Mouse (Mus musculus) heart, postnatal 0 days (tissue): Measurements from ENCODE around the gene Siglec1. TPM values are rescaled to one million over a fixed set of nuclear protein-coding genes. Genes with fewer than 3 reads are reported as not detected.
A peak's percentile ranks its signal among the peaks of the same experiment; 100 is the strongest.

ENCODE experiments used
- ATAC-seq: fragments of 200-750 bp; cut with Nextera tagmentation; 2 replicates; pipeline ENCODE4 v1.8.0; 2017; ENCODE audit warnings: low read depth, moderate number of reproducible peaks, moderate library complexity; ENCODE audit not compliant: insufficient read depth
- DNase-seq: peaks from one replicate; pipeline ENCODE4 v3.0.0-alpha.2; 2016; ENCODE audit warnings: low spot score
- H3K27ac ChIP-seq: fragments of 300-500 bp; sonication (generic); 2 replicates; pipeline ENCODE4 v1.5.1; 2014; ENCODE audit warnings: low read depth, mild to moderate bottlenecking
- H3K27me3 ChIP-seq: fragments of 300-500 bp; sonication (generic); 2 replicates; pipeline ENCODE4 v1.6.1; 2014; ENCODE audit warnings: low read length, mixed read lengths; ENCODE audit not compliant: control insufficient read depth, insufficient read depth
- H3K36me3 ChIP-seq: fragments of 300-500 bp; sonication (generic); replicated peaks from 2 replicates; pipeline ENCODE4 v1.6.1; 2014; ENCODE audit warnings: low read length, mixed read lengths; ENCODE audit not compliant: control insufficient read depth, insufficient read depth
- H3K4me1 ChIP-seq: fragments of 300-500 bp; sonication (generic); 2 replicates; pipeline ENCODE4 v1.6.1; 2014; ENCODE audit warnings: antibody characterized with exemption; ENCODE audit not compliant: control insufficient read depth, insufficient read depth
- H3K4me2 ChIP-seq: fragments of 300-500 bp; sonication (generic); 2 replicates; pipeline ENCODE4 v1.6.1; 2014; ENCODE audit warnings: low read depth, mild to moderate bottlenecking, low read length, moderate library complexity
- H3K4me3 ChIP-seq: fragments of 300-500 bp; sonication (generic); 2 replicates; pipeline ENCODE4 v1.5.1; 2014; ENCODE audit warnings: low read depth, low read length
- H3K9ac ChIP-seq: fragments of 300-500 bp; sonication (generic); replicated peaks from 2 replicates; pipeline ENCODE4 v1.6.1; 2014; ENCODE audit warnings: low read depth, low read length, mixed read lengths
- H3K9me3 ChIP-seq: fragments of 300-500 bp; sonication (generic); replicated peaks from 2 replicates; pipeline ENCODE4 v1.6.1; 2016; ENCODE audit warnings: low read length; ENCODE audit not compliant: control insufficient read depth
- CTCF ChIP-seq: IDR thresholded peaks from 2 replicates; pipeline ENCODE4 v1.5.1; 2016; ENCODE audit warnings: antibody characterized with exemption, control low read depth, low read depth
- EP300 ChIP-seq: IDR thresholded peaks from 2 replicates; pipeline ENCODE4 v1.6.1; 2016; ENCODE audit warnings: antibody characterized with exemption, low read depth
- WGBS: fragments of 180-500 bp; shearing (Covaris S2); extraction: QIAGEN DNeasy Blood & Tissue Kit; methylation state at CpG from one replicate; pipeline ENCODE4 v1.1.7; 2014; 5-methylcytosine and 5-hydroxymethylcytosine counted together
- polyA plus RNA-seq: library from polyadenylated mRNA; unstranded; fragments of >200 nt; fragmentation: Nextera tagmentation; extraction: Ambion mirVana; gene quantifications from 2 replicates; pipeline ENCODE4 v1.2.1, GENCODE M21; 2015
- total RNA-seq: library from RNA; depleted of rRNA; stranded (reverse); fragments of >200 nt; gene quantifications from 2 replicates; pipeline ENCODE4 v1.2.3, GENCODE M21; 2014; ENCODE audit warnings: low replicate concordance

Gene Siglec1
- total and polyA plus RNA-seq, 2 experiments from 2014 or later = 0.20 to 3.4 TPM

GRCm38 (mm10) chr2:131094823-131095222 is 8.3 kb upstream of the Siglec1 start:
- no peaks in the 10 kb centered on the region for H3K9me3 ChIP-seq
- 0 out of 2 replicates have a peak, but pooled peaks have one; percentile 43 for ATAC-seq
- no peak overlapping the region for H3K9ac ChIP-seq
- no peak overlapping the region for H3K4me2 ChIP-seq
- TF ChIP-seq CTCF (peak; percentile 86), EP300 (no peak)
- WGBS = 0% methylated on average over 1 of the region's 1 CpGs
- H3K36me3 ChIP-seq = no peaks in the 10 kb centered on the region
- H3K27ac ChIP-seq = no peak overlapping the region
- no peaks in the 10 kb centered on the region for H3K27me3 ChIP-seq
- no peak overlapping the region for H3K4me3 ChIP-seq
- DNase-seq = peak; percentile 67
- H3K4me1 ChIP-seq = peaks cover 7% of the 10 kb centered on the region; the same call in 1 of the 2 replicates

GRCm38 (mm10) chr2:131093577-131093976 is 7.0 kb upstream of the Siglec1 start:
- no peaks in the 10 kb centered on the region for H3K9me3 ChIP-seq
- ATAC-seq (no peak), DNase-seq (no peak)
- no peaks in the 10 kb centered on the region for H3K36me3 ChIP-seq
- no peaks in the 10 kb centered on the region for H3K27me3 ChIP-seq
- WGBS = 78% methylated on average over 5 of the region's 5 CpGs
- H3K27ac ChIP-seq = no peak overlapping the region
- no peak overlapping the region for H3K9ac ChIP-seq
- H3K4me1 ChIP-seq = peaks cover 7% of the 10 kb centered on the region; the same call in 1 of the 2 replicates
- H3K4me2 ChIP-seq = no peak overlapping the region
- no peak for TF ChIP-seq EP300
- no peak for TF ChIP-seq CTCF
- no peak overlapping the region for H3K4me3 ChIP-seq

GRCm38 (mm10) chr2:131090852-131091251 is 4.3 kb upstream of the Siglec1 start:
- 54% methylated on average over 3 of the region's 3 CpGs for WGBS
- peak overlapping the region; percentile 51 for H3K27ac ChIP-seq

DNA sequence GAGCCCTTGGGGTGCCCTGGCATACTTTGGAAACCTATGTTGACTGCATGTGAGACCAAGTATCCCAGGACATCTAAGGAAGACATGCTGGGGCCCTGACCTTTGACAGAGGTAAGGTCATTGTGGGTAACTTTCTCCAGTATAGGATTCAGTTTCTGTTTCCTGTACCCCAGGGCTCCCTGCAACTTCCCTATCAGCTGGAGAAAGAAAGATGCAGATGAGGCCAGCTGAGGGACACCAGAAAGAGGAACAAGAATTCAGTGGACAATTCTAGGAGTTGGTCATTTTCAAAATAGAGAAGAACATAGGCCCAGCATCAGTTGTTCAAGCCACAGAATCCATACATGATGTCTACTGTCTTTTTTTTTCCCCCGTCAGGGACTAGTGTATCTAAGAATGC is 3.1 kb upstream of the Siglec1 start:
- no peak overlapping the region for H3K27ac ChIP-seq
- no peak overlapping the region for H3K9ac ChIP-seq
- no peak for TF ChIP-seq EP300
- no peak for DNase-seq
- H3K4me3 ChIP-seq = no peak overlapping the region
- H3K4me2 ChIP-seq = no peak overlapping the region
- no peaks in the 10 kb centered on the region for H3K9me3 ChIP-seq
- no peaks in the 10 kb centered on the region for H3K4me1 ChIP-seq
- WGBS = 89% methylated on average over 1 of the region's 1 CpGs
- no peak for ATAC-seq
- no peaks in the 10 kb centered on the region for H3K27me3 ChIP-seq
- no peaks in the 10 kb centered on the region for H3K36me3 ChIP-seq

More at GRCm38 (mm10) chr2:131090852-131091251, 4.3 kb upstream of the Siglec1 start:
- Histone ChIP-seq H3K4me3 (no peak overlapping the region), H3K4me2 (no peak overlapping the region), H3K27me3 (no peaks in the 10 kb centered on the region), H3K36me3 (no peaks in the 10 kb centered on the region), H3K9me3 (no peaks in the 10 kb centered on the region), H3K9ac (no peak overlapping the region), H3K4me1 (no peaks in the 10 kb centered on the region)
- DNase-seq (peak; percentile 22), ATAC-seq (peak; percentile 16; the same call in 1 of the 2 replicates)
- TF ChIP-seq EP300 (no peak), CTCF (no peak)

DNA sequence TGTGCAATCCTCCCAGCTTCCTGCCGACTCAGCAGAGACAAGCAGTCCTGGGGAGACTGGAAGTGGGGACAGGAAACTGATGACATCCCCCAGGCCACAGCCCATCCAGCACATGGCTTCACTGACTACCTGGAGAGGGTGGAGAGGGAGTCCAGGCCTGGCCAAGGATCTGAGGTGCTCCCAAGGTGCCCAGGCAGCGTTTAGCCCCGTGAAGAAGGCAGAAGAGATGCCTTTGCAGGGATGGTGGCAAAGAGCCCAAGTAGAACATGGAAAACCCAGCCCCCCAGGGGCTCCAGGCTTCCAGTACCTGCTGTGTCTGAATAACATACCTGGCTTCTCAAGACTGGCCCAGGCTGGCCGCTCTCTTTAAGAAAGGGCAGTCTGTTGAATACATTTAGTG is 2.0 kb upstream of the Siglec1 start:
- Histone ChIP-seq H3K27me3 (no peaks in the 10 kb centered on the region), H3K9ac (no peak overlapping the region), H3K4me2 (no peak overlapping the region), H3K4me3 (no peak overlapping the region), H3K9me3 (no peaks in the 10 kb centered on the region), H3K27ac (no peak overlapping the region), H3K4me1 (no peaks in the 10 kb centered on the region), H3K36me3 (no peaks in the 10 kb centered on the region)
- ATAC-seq (no peak), DNase-seq (no peak)
- no peak for TF ChIP-seq CTCF
- TF ChIP-seq EP300 = no peak
- 68% methylated on average over 4 of the region's 4 CpGs for WGBS

DNA sequence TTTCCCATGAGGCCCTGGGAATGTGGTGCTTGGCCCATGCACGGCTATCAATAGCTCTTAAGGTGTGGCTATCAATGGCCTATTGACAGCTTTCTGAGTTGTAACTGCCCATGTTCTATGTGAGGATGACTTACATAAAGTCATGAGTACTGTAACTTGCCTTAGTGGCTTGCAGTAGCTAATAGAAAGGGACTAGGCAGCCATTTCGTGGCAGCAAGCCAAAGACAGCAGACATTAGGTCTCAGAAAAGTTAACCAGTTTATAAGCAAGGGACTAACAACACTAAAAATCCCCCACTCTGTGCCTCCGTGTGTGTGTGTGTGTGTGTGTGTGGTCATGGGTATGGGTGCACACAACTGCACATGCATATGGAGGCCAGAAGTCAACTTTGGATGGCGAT is 2.4 kb downstream of the Siglec1 start:
- DNase-seq (no peak), ATAC-seq (no peak)
- Histone ChIP-seq H3K4me1 (no peaks in the 10 kb centered on the region), H3K4me3 (no peak overlapping the region), H3K27me3 (no peaks in the 10 kb centered on the region), H3K27ac (no peak overlapping the region), H3K36me3 (no peaks in the 10 kb centered on the region), H3K9me3 (no peaks in the 10 kb centered on the region), H3K9ac (no peak overlapping the region), H3K4me2 (no peak overlapping the region)
- TF ChIP-seq CTCF = no peak
- 79% methylated on average over 4 of the region's 4 CpGs for WGBS
